Mouse (Mus musculus) erythroblast, embryonic 14.5 days (primary cell): ENCODE data around the gene Mcoln1. TPM values are rescaled to one million over a fixed set of nuclear protein-coding genes. Genes with fewer than 3 reads are reported as not detected.

Experiments used
- H3K27me3 ChIP-seq: 2 replicates; pipeline ENCODE4 v1.6.1; 2012; ENCODE audit warnings: inconsistent platforms; ENCODE audit not compliant: control insufficient read depth
- H3K36me3 ChIP-seq: 2 replicates; pipeline ENCODE4 v1.6.1; 2012; ENCODE audit warnings: mild to moderate bottlenecking, inconsistent platforms; ENCODE audit not compliant: control insufficient read depth
- H3K4me1 ChIP-seq: 2 replicates; pipeline ENCODE4 v1.6.1; 2012; ENCODE audit warnings: inconsistent platforms; ENCODE audit not compliant: control insufficient read depth
- H3K4me3 ChIP-seq: replicated peaks from 2 replicates; pipeline ENCODE3; 2012; ENCODE audit warnings: moderate library complexity, mild to moderate bottlenecking, inconsistent platforms
- H3K9me3 ChIP-seq: 2 replicates; pipeline ENCODE4 v1.6.1; 2012; ENCODE audit warnings: low read length, inconsistent platforms, mixed read lengths; ENCODE audit not compliant: control insufficient read depth
- GATA1 ChIP-seq: IDR thresholded peaks from 2 replicates; pipeline ENCODE4 v1.6.1; 2012; ENCODE audit warnings: low read length, inconsistent platforms, mixed read lengths
- TAL1 ChIP-seq: IDR thresholded peaks from 3 replicates; pipeline ENCODE4 v1.6.1; 2012; ENCODE audit warnings: low read length, inconsistent platforms, mixed read lengths
- polyA plus RNA-seq: library from polyadenylated mRNA; stranded (reverse); fragments of >175 nt; gene quantifications from 2 replicates; pipeline ENCODE4 v1.2.3, GENCODE M21; 2012

The Mcoln1 gene
- polyA plus RNA-seq, 1 experiment: 15.4 TPM

DNA sequence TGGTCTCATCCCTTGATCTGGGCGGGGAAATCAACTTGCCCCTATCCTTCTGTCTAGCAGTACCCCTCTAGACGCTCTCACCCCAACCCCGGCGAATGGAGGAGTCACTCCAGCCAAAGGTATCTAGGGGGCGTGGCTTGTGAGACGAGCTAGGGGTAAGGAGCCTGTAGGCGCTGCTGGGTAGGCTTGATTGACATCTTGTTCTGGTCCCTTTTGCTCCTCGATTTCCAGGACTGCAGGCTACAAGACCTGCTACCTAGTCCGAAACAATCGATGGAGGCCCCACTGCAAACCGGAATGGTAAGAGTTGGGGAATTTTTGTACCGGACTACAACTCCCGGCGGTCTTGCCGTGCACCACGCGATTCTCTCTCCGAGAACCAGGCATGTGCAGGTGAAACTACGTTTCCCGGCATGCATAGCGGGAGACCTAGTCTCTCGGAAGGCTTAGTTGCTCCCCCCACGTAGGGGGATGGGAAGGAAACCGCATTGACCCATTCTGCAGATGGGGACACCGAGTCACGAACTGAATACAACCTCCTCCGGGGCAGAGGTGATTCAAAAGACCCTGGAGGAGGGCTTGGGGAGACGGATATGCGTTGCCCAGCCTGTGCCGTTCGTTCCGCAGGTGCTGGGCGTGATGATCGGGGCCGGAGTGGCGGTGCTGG lies 16.3 kb downstream of the Mcoln1 start:
- Histone ChIP-seq H3K4me3 (peak overlapping the region; percentile 86), H3K36me3 (peaks cover 52% of the 10 kb centered on the region), H3K9me3 (no peaks in the 10 kb centered on the region), H3K4me1 (peaks cover 67% of the 10 kb centered on the region), H3K27me3 (no peaks in the 10 kb centered on the region)
- TF ChIP-seq GATA1 (no peak), TAL1 (no peak)

DNA sequence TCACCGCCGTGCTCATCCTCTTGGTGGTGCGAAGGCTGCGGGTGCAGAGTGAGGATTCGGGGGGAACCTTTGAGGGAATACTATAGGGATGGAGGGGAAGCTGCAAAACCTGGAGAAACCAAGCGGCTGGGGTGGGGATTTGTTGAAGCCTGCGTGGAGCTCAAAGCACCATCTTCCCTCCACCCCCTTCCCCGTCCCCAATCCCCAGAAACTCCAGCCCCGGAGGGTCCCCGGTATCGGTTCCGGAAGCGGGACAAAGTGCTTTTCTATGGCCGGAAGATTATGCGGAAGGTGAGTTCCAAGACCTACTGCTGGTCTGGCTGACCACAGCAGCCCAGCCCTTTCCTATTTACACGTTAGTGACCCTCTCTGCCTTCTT lies 16.8 kb downstream of the Mcoln1 start:
- H3K4me3 ChIP-seq: peak overlapping the region; percentile 86
- H3K27me3 ChIP-seq: no peaks in the 10 kb centered on the region
- no peaks in the 10 kb centered on the region for H3K9me3 ChIP-seq
- TF ChIP-seq GATA1: no peak
- no peak for TF ChIP-seq TAL1
- peaks cover 72% of the 10 kb centered on the region for H3K4me1 ChIP-seq
- H3K36me3 ChIP-seq: peaks cover 54% of the 10 kb centered on the region

DNA sequence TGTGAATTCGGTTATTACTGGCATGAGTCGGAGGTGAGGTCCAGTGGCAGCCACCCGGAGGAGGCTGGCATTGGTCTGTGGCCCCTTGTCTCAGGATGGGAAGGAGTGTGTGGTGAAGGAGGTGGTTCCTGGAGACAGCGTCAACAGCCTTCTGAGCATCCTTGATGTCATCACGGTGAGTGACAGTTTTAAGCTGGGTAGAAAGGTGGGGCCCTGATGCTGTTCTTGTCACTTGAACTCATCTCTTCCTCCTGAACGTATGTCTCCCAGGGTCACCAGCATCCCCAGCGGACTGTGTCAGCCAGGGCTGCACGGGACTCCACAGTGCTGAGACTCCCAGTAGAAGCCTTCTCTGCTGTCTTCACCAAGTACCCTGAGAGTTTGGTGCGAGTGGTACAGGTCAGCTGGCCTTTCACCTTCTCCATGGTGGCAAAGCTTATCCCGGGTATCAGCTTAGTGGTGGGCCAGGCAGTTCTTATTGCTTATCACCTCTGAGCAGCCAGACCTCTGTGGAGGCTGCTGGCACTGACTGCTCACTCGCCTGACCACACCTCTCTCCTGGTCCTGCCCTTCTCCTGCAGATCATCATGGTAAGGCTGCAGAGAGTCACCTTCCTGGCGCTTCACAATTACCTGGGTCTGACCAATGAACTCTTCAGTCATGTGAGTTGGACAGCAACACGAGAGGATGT lies 21.9 kb downstream of the Mcoln1 start:
- Histone ChIP-seq H3K36me3 (peaks cover 72% of the 10 kb centered on the region), H3K9me3 (no peaks in the 10 kb centered on the region), H3K4me1 (peaks cover 83% of the 10 kb centered on the region), H3K4me3 (peak overlapping the region; percentile 50), H3K27me3 (no peaks in the 10 kb centered on the region)
- TF ChIP-seq TAL1: peak; percentile 96
- peak; percentile 84 for TF ChIP-seq GATA1

DNA sequence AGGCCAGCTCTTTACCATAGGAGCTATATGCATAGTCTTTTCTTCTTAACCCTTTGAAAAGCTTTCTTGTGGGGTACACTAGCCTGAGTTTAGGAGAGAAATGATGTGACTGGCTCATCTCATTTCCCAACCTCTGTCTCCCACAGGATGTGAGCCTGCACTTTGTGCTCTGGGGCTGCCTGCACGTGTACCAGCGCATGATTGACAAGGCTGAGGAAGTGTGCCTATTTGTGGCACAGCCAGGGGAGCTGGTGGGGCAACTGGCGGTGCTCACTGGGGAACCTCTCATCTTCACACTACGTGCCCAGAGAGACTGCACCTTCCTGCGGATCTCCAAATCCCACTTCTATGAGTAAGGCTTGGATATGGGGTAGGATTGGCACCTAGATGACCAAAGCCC lies 30.6 kb downstream of the Mcoln1 start:
- H3K9me3 ChIP-seq: no peaks in the 10 kb centered on the region
- peaks cover 20% of the 10 kb centered on the region for H3K4me1 ChIP-seq
- no peaks in the 10 kb centered on the region for H3K27me3 ChIP-seq
- TF ChIP-seq GATA1 (no peak), TAL1 (no peak)
- no peak overlapping the region for H3K4me3 ChIP-seq
- H3K36me3 ChIP-seq: peaks cover 75% of the 10 kb centered on the region

DNA sequence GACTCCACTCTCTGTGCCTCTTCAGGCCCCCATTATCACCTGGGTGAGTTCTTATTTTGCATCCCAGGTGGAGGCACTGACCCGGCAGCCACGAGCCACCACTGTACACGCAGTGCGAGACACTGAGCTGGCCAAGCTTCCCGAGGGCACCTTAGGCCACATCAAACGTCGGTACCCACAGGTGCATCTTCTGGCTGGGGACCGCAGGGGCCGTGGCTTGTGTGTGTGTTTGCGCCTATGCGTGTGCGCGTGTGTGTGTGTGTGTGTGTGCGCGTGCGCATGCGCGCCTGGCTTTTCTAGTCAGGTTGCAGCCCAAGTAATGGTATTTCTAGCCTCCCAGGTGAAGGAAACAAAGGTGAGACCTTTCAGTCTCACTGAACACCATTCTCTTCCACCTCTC lies 31.7 kb downstream of the Mcoln1 start:
- H3K4me3 ChIP-seq: no peak overlapping the region
- H3K4me1 ChIP-seq: peaks cover 27% of the 10 kb centered on the region
- TF ChIP-seq GATA1: no peak
- no peak for TF ChIP-seq TAL1
- no peaks in the 10 kb centered on the region for H3K27me3 ChIP-seq
- no peaks in the 10 kb centered on the region for H3K9me3 ChIP-seq
- H3K36me3 ChIP-seq: peaks cover 76% of the 10 kb centered on the region

DNA sequence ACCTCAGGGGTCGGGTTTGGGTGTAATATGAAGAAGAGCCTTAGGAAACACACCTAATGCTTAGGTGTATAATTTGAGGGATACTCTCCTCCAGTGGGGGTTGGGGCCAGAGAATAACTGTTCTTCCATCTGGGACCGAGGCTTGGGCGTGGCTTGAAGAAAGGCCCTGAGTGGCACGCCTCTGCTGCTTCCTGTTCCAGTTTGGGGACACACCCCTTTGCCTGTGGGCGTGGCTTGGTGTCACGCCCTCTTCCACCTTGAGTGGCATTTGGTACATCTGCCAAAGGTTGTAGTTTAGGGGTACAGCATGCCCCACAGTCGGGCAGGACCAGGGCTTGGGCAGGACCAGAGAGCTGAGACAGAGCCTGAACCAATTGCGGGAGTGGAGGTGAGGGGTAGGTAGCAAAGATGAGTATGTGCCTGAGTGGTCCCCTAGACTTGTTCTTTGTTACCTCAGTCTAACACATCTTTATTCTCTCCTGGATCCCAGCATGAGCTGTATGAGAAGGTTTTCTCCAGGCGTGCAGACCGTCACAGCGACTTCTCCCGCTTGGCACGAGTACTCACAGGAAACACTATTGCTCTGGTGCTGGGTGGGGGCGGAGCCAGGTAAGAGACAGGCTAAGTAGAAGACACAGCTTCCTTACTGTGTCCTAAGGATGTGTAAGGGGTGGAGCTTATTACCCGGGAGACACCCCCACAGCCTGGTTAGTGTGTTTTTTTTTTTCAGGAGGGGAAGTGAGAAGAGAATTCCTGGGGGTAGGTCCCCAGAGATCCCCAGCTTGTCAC lies 36.0 kb downstream of the Mcoln1 start:
- TF ChIP-seq TAL1 (no peak), GATA1 (no peak)
- Histone ChIP-seq H3K4me1 (peaks cover 21% of the 10 kb centered on the region), H3K9me3 (no peaks in the 10 kb centered on the region), H3K4me3 (peak overlapping the region; percentile 12), H3K36me3 (peaks cover 91% of the 10 kb centered on the region), H3K27me3 (no peaks in the 10 kb centered on the region)

DNA sequence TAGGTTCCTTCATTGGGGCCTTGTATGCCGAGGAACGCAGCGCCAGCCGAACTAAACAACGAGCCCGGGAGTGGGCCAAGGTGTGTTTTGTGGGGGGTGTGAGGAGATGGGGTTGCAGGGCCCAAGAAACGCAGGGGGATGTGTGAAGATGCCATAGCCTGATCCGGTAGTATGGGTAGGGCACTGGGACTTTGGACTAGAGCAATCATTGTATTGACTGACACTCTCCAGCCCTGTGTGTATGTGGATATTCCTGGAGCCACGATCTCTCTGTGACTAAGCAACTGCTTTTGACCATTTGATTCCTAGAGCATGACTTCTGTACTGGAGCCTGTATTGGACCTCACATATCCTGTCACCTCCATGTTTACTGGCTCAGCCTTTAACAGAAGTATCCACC lies 36.7 kb downstream of the Mcoln1 start:
- H3K9me3 ChIP-seq: no peaks in the 10 kb centered on the region
- H3K27me3 ChIP-seq: no peaks in the 10 kb centered on the region
- peaks cover 21% of the 10 kb centered on the region for H3K4me1 ChIP-seq
- no peak overlapping the region for H3K4me3 ChIP-seq
- H3K36me3 ChIP-seq: peaks cover 91% of the 10 kb centered on the region
- TF ChIP-seq TAL1 (no peak), GATA1 (no peak)

DNA sequence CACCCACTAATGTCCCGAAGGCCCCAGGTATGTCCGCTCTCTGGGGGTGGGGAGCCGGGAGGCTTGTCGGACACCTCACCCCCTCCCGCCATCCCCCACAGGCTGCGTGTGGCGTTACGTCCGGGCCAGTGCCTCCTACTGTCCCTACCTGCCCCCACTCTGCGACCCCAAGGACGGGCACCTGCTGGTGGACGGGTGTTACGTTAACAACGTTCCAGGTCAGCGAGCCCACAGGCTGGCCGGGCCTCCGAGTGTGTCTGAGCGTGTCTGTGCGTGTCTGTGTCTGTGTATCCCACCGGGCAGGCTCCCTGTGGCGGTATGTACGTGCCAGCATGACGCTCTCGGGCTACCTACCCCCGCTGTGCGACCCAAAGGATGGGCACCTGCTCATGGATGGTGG lies 37.4 kb downstream of the Mcoln1 start:
- no peak for TF ChIP-seq TAL1
- no peak for TF ChIP-seq GATA1
- H3K27me3 ChIP-seq: no peaks in the 10 kb centered on the region
- peaks cover 21% of the 10 kb centered on the region for H3K4me1 ChIP-seq
- peaks cover 87% of the 10 kb centered on the region for H3K36me3 ChIP-seq
- no peaks in the 10 kb centered on the region for H3K9me3 ChIP-seq
- H3K4me3 ChIP-seq: no peak overlapping the region

DNA sequence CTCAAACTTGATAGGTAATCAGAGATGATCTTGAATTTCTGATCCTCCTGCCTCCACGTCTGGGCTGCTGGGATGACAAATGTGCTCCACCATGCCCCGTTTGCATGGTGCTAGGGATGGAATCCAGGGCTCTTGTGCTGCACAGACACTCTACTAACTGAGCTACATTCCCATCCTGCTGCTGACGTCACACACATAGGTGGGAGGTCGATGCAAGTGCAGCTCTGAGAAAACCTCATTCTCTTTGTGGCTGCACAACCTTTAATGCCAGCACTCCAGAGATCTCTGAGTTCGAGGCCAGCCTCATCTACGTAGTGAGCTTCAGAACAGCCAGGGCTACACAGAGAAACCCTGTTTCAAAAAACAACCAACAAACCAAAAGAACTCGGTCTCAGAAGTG lies 38.9 kb downstream of the Mcoln1 start:
- H3K27me3 ChIP-seq: no peaks in the 10 kb centered on the region
- TF ChIP-seq TAL1: no peak
- TF ChIP-seq GATA1: no peak
- H3K36me3 ChIP-seq: peaks cover 89% of the 10 kb centered on the region
- peaks cover 21% of the 10 kb centered on the region for H3K4me1 ChIP-seq
- H3K9me3 ChIP-seq: no peaks in the 10 kb centered on the region
- H3K4me3 ChIP-seq: no peak overlapping the region
